Mouse (Mus musculus): ENCODE measurements around the gene Gm14085.

GRCm38 (mm10) chr2:122572438-122572837 is 87.7 kb downstream of the Gm14085 start:
- TF ChIP-seq CTCF (IDR thresholded peaks at IDR 0.05; ENCODE audit: extremely low read depth, insufficient read depth, insufficient read length, insufficient replicate concordance), result no peak
- TF ChIP-seq POLR2A (IDR thresholded peaks at IDR 0.05; ENCODE audit: low read depth, low read length), result no peak
